Comparison of ENCODE assay signal across 7 mouse cellular contexts in genomic region chr4:83794315-83794922, GRCm38 (mm10).
DNase-seq lines count a peak whose midpoint lies in the region; TF ChIP-seq lines count a peak whose summit lies in the region.

No protein-coding gene starts in this region.

- no peak for TF ChIP-seq POLR2A in embryonic fibroblast, embryonic 13.5 days (IDR thresholded peaks at IDR 0.05; ENCODE audit: low read depth, low read length)

- H3K9me3 ChIP-seq in ES-E14 (ENCODE audit: control insufficient read depth, insufficient read depth, low read depth, low read length): no peaks in the 10 kb centered on the region
- no peaks in the 10 kb centered on the region for H3K9me3 ChIP-seq in hindbrain, embryonic 10.5 days

- H3K4me3 ChIP-seq in ES-E14 (ENCODE audit: insufficient read depth in 1 of 2, low read depth in 1 of 2, low read length in 2 of 2, poor library complexity in 1 of 2, severe bottlenecking in 1 of 2): no peak overlapping the region
- H3K4me3 ChIP-seq in embryonic fibroblast, embryonic 13.5 days (ENCODE audit: insufficient read depth, low read length): no peak overlapping the region
- peak overlapping the region; percentile 23; the same call in 1 of the 2 replicates for H3K4me3 ChIP-seq in hindbrain, embryonic 10.5 days

- no peaks in the 10 kb centered on the region for H3K36me3 ChIP-seq in ES-E14 (ENCODE audit: control insufficient read depth, insufficient read depth, low read length, poor library complexity, severe bottlenecking)
- H3K36me3 ChIP-seq in hindbrain, embryonic 10.5 days: no peaks in the 10 kb centered on the region

- H3K9ac ChIP-seq in ES-E14 (ENCODE audit: insufficient read depth, low read depth, low read length, poor library complexity, severe bottlenecking): no peak overlapping the region

- H3K27ac ChIP-seq in ES-E14 (ENCODE audit: insufficient read depth, low read depth, low read length, poor library complexity, severe bottlenecking): no peak overlapping the region
- H3K27ac ChIP-seq in embryonic fibroblast, embryonic 13.5 days (ENCODE audit: insufficient read depth, low read length): no peak overlapping the region
- H3K27ac ChIP-seq in hindbrain, embryonic 10.5 days: peak overlapping the region; percentile 29; the same call in 1 of the 2 replicates

- no peaks in the 10 kb centered on the region; the same call in 1 of the 2 replicates for H3K27me3 ChIP-seq in hindbrain, embryonic 10.5 days (ENCODE audit: insufficient read depth, poor library complexity, severe bottlenecking)

- in situ Hi-C loops in ES-E14 (cut with MboI; ENCODE audit: low sequenced_read_pairs in 2 of 2, unreplicated experiment in 2 of 2): no loop called here

- 28% methylated on average over 9 of the region's 9 CpGs for WGBS in hindbrain, embryonic 10.5 days

- peak; percentile 50 for DNase-seq in ES-E14 (ENCODE audit: low read depth, low spot score)
- peak; percentile 50 for DNase-seq in adrenal gland, postnatal 14 days
- peak; percentile 54 for DNase-seq in hindbrain, embryonic 10.5 days (ENCODE audit: low spot score)
- DNase-seq in layer of hippocampus, adult 8-10 months (ENCODE audit: low spot score in 2 of 2): peak; percentile 30 to 61
- DNase-seq in lung, postnatal 36 days: peak; percentile 58
- peak; percentile 68 to 77 for DNase-seq in right cerebral cortex, postnatal 10 days (ENCODE audit: low spot score in 2 of 2)

- TF ChIP-seq CTCF in embryonic fibroblast, embryonic 13.5 days (IDR thresholded peaks at IDR 0.05; ENCODE audit: borderline replicate concordance, insufficient read depth, low read length): peak; percentile 44; the same call in 1 of the 2 replicates

- no peaks in the 10 kb centered on the region; a peak in 1 of 4 replicates for H3K4me1 ChIP-seq in ES-E14 (ENCODE audit: control insufficient read depth in 2 of 2, insufficient read depth in 2 of 2, low read length in 2 of 2, poor library complexity in 1 of 2)
- H3K4me1 ChIP-seq in embryonic fibroblast, embryonic 13.5 days (ENCODE audit: control insufficient read depth, insufficient read depth, low read length): no peaks in the 10 kb centered on the region
- H3K4me1 ChIP-seq in hindbrain, embryonic 10.5 days (replicated peaks): peaks cover 19% of the 10 kb centered on the region

TF ChIP-seq in ES-E14, 5 proteins besides CTCF, POLR2A, EP300 and RAD21:
- TF ChIP-seq ZNF384 (IDR thresholded peaks at IDR 0.05; ENCODE audit: low read depth, low read length): no peak
- peak; percentile 78; the same call in 1 of the 2 replicates for TF ChIP-seq ZC3H11A (IDR thresholded peaks at IDR 0.05; ENCODE audit: borderline replicate concordance, low read depth, low read length)
